Mouse (Mus musculus) heart, postnatal 0 days (tissue): ENCODE data around the gene Ephx4.

ENCODE experiments used
- CTCF ChIP-seq: IDR thresholded peaks from 2 replicates; pipeline ENCODE4 v1.5.1; 2016; ENCODE audit warnings: antibody characterized with exemption, control low read depth, low read depth
- EP300 ChIP-seq: IDR thresholded peaks from 2 replicates; pipeline ENCODE4 v1.6.1; 2016; ENCODE audit warnings: antibody characterized with exemption, low read depth

GRCm38 (mm10) chr5:107462147-107463076, 59.9 kb downstream of the Ephx4 start:
- TF ChIP-seq CTCF = no peak
- TF ChIP-seq EP300 = no peak
